Comparison of ENCODE assay signal across 23 mouse cellular contexts in genomic region chr13:23737091-23737490, GRCm38 (mm10). TPM values are rescaled to one million over a fixed set of nuclear protein-coding genes. Genes with fewer than 3 reads are reported as not detected.
A peak's percentile ranks its signal among the peaks of the same experiment; 100 is the strongest.
DNase-seq lines count a peak whose midpoint lies in the region; ATAC-seq and TF ChIP-seq lines count a peak whose summit lies in the region.
"Had no signal": no experiment of that assay in that cellular context is flagged by ENCODE, and none has a peak within 500 bp of the region (broad histone marks: within the 10 kb centered on the region; RNA-seq: fewer than 3 reads in every experiment).

No protein-coding gene starts in this region.

- no peaks in the 10 kb centered on the region for H3K27me3 ChIP-seq in heart, embryonic 10.5 days (ENCODE audit: insufficient read depth, poor library complexity, severe bottlenecking)
- no peaks in the 10 kb centered on the region for H3K27me3 ChIP-seq in heart, embryonic 11.5 days (ENCODE audit: control insufficient read depth, insufficient read depth, low read length)
- H3K27me3 ChIP-seq in midbrain, embryonic 10.5 days (ENCODE audit: low read depth, poor library complexity, severe bottlenecking) = no peaks in the 10 kb centered on the region
- H3K27me3 ChIP-seq in midbrain, embryonic 11.5 days (ENCODE audit: control insufficient read depth, insufficient read depth, low read length) = no peaks in the 10 kb centered on the region
- no peaks in the 10 kb centered on the region for H3K27me3 ChIP-seq in liver, embryonic 14.5 days (ENCODE audit: control insufficient read depth, insufficient read depth, low read length)
- H3K27me3 ChIP-seq: heart, embryonic 12.5 days; hindbrain, embryonic 12.5 days; limb, embryonic 13.5 days; neural tube, embryonic 15.5 days; Patski had no signal

- H3K4me2 ChIP-seq in heart, embryonic 11.5 days = no peak overlapping the region
- no peak overlapping the region for H3K4me2 ChIP-seq in midbrain, embryonic 11.5 days
- no peak overlapping the region for H3K4me2 ChIP-seq in liver, embryonic 14.5 days (ENCODE audit: low read depth)
- H3K4me2 ChIP-seq: heart, embryonic 12.5 days; hindbrain, embryonic 12.5 days; limb, embryonic 13.5 days had no signal

- H3K4me1 ChIP-seq in heart, embryonic 10.5 days = peaks cover 5% of the 10 kb centered on the region; the same call in 1 of the 2 replicates
- peaks cover 4% of the 10 kb centered on the region; the same call in 1 of the 2 replicates for H3K4me1 ChIP-seq in heart, embryonic 11.5 days (ENCODE audit: control insufficient read depth, insufficient read depth, low read length)
- H3K4me1 ChIP-seq in midbrain, embryonic 10.5 days = peaks cover 32% of the 10 kb centered on the region
- H3K4me1 ChIP-seq in midbrain, embryonic 11.5 days (ENCODE audit: control insufficient read depth, insufficient read depth, low read length) = peaks cover 13% of the 10 kb centered on the region
- H3K4me1 ChIP-seq in liver, embryonic 14.5 days (replicated peaks; ENCODE audit: control insufficient read depth in 2 of 2, insufficient read depth in 2 of 2, low read length in 1 of 2) = peaks cover 12 to 14% of the 10 kb centered on the region in 2 experiments

- ATAC-seq in heart, embryonic 11.5 days (replicated peaks; ENCODE audit: insufficient number of reproducible peaks, low FRiP score, low TSS enrichment) = no peak
- ATAC-seq in midbrain, embryonic 11.5 days (ENCODE audit: low FRiP score) = no peak
- ATAC-seq in liver, embryonic 14.5 days (ENCODE audit: insufficient read depth) = no peak
- ATAC-seq: forebrain, embryonic 14.5 days; inflammation-experienced regulatory T-cells, adult 6 months; Patski had no signal

- no peak overlapping the region for H3K4me3 ChIP-seq in heart, embryonic 10.5 days
- no peak overlapping the region for H3K4me3 ChIP-seq in heart, embryonic 11.5 days (ENCODE audit: low read depth, low read length)
- H3K4me3 ChIP-seq in midbrain, embryonic 10.5 days = no peak overlapping the region
- no peak overlapping the region for H3K4me3 ChIP-seq in midbrain, embryonic 11.5 days (ENCODE audit: low read depth, low read length)
- H3K4me3 ChIP-seq in liver, embryonic 14.5 days (ENCODE audit: insufficient read depth in 1 of 2, low read depth in 2 of 2, low read length in 2 of 2) = no peak overlapping the region
- H3K4me3 ChIP-seq: heart, embryonic 12.5 days; hindbrain, embryonic 12.5 days; limb, embryonic 13.5 days; neural tube, embryonic 15.5 days had no signal

- no peak for TF ChIP-seq EP300 in liver, embryonic 14.5 days (IDR thresholded peaks at IDR 0.05; ENCODE audit: low read depth)

- TF ChIP-seq CTCF in liver, embryonic 14.5 days (IDR thresholded peaks at IDR 0.05; ENCODE audit: low read depth) = no peak

- WGBS in heart, embryonic 10.5 days = 86% methylated on average over 5 of the region's 5 CpGs
- WGBS in heart, embryonic 11.5 days (ENCODE audit: insufficient replicate concordance) = 83% methylated on average over 5 of the region's 5 CpGs
- WGBS in midbrain, embryonic 10.5 days = 81% methylated on average over 5 of the region's 5 CpGs
- WGBS in midbrain, embryonic 11.5 days = 66% methylated on average over 5 of the region's 5 CpGs
- 84% methylated on average over 5 of the region's 5 CpGs for WGBS in liver, embryonic 14.5 days (ENCODE audit: insufficient replicate concordance)

- H3K27ac ChIP-seq in heart, embryonic 10.5 days = peak overlapping the region; percentile 93; the same call in 1 of the 2 replicates
- H3K27ac ChIP-seq in heart, embryonic 11.5 days (ENCODE audit: low read depth, low read length) = no peak overlapping the region
- peak overlapping the region; percentile 96; the same call in 1 of the 2 replicates for H3K27ac ChIP-seq in midbrain, embryonic 10.5 days (replicated peaks)
- H3K27ac ChIP-seq in midbrain, embryonic 11.5 days (ENCODE audit: low read depth, low read length) = no peak overlapping the region
- peak overlapping the region; percentile 51 for H3K27ac ChIP-seq in liver, embryonic 14.5 days
- H3K27ac ChIP-seq: neural tube, embryonic 15.5 days had no signal

- DNase-seq in heart, embryonic 10.5 days (ENCODE audit: low spot score) = no peak
- DNase-seq in midbrain, embryonic 10.5 days (ENCODE audit: low spot score) = no peak
- DNase-seq in midbrain, embryonic 11.5 days (ENCODE audit: low spot score, missing footprints) = no peak
- DNase-seq in liver, embryonic 14.5 days (ENCODE audit: low read depth in 3 of 3, low spot score in 3 of 3) = no peak
- no peak for DNase-seq in right cerebral cortex, adult 18-20 months
- no peak for DNase-seq in cerebellum, adult 9-11 months
- DNase-seq: adrenal gland, adult 2 months; cerebellum, adult 11 months; cerebellum, postnatal 36 days; embryo, embryonic 11 days; heart, postnatal 10 days; kidney, adult 18-20 months; right cerebral cortex, postnatal 25 days; thymus, postnatal 14 days had no signal

- H3K9ac ChIP-seq in heart, embryonic 11.5 days (ENCODE audit: low read depth, low read length) = no peak overlapping the region
- H3K9ac ChIP-seq in midbrain, embryonic 11.5 days (ENCODE audit: low read length) = no peak overlapping the region
- no peak overlapping the region for H3K9ac ChIP-seq in liver, embryonic 14.5 days (replicated peaks)
- H3K9ac ChIP-seq: heart, embryonic 12.5 days; hindbrain, embryonic 12.5 days; limb, embryonic 13.5 days; neural tube, embryonic 15.5 days had no signal

- no peaks in the 10 kb centered on the region for H3K36me3 ChIP-seq in heart, embryonic 10.5 days
- no peaks in the 10 kb centered on the region for H3K36me3 ChIP-seq in heart, embryonic 11.5 days (ENCODE audit: control insufficient read depth, insufficient read depth, low read length)
- H3K36me3 ChIP-seq in midbrain, embryonic 10.5 days = no peaks in the 10 kb centered on the region
- H3K36me3 ChIP-seq in midbrain, embryonic 11.5 days (ENCODE audit: control insufficient read depth, insufficient read depth, low read length) = no peaks in the 10 kb centered on the region
- no peaks in the 10 kb centered on the region for H3K36me3 ChIP-seq in liver, embryonic 14.5 days (replicated peaks; ENCODE audit: control insufficient read depth, insufficient read depth, low read depth)
- H3K36me3 ChIP-seq: heart, embryonic 12.5 days; hindbrain, embryonic 12.5 days; limb, embryonic 13.5 days; neural tube, embryonic 15.5 days had no signal

- no peaks in the 10 kb centered on the region for H3K9me3 ChIP-seq in heart, embryonic 10.5 days
- no peaks in the 10 kb centered on the region for H3K9me3 ChIP-seq in heart, embryonic 11.5 days (replicated peaks; ENCODE audit: control insufficient read depth, low read length)
- no peaks in the 10 kb centered on the region for H3K9me3 ChIP-seq in midbrain, embryonic 10.5 days (replicated peaks)
- no peaks in the 10 kb centered on the region for H3K9me3 ChIP-seq in midbrain, embryonic 11.5 days (ENCODE audit: control insufficient read depth, low read length)
- no peaks in the 10 kb centered on the region for H3K9me3 ChIP-seq in liver, embryonic 14.5 days (ENCODE audit: control insufficient read depth, low read length)
- H3K9me3 ChIP-seq: heart, embryonic 12.5 days; hindbrain, embryonic 12.5 days; limb, embryonic 13.5 days; neural tube, embryonic 15.5 days had no signal

RNA-seq across cellular contexts. Expression of gene Hist1h1c, which starts 1.5 kb away (rescaled TPM):
- polyA plus RNA-seq in heart, embryonic 10.5 days (2016; fragmentation: Nextera tagmentation; extraction: Ambion mirVana) = 17.2 TPM in 2 replicates
- 24.6 TPM in 2 replicates for polyA plus RNA-seq in heart, embryonic 11.5 days (2014; fragmentation: Nextera tagmentation; extraction: Ambion mirVana)
- 8.8 and 9.5 TPM in 2 replicates for polyA plus RNA-seq in midbrain, embryonic 10.5 days (2016; fragmentation: Nextera tagmentation; extraction: Ambion mirVana)
- polyA plus RNA-seq in midbrain, embryonic 11.5 days (2014; fragmentation: Nextera tagmentation; extraction: Ambion mirVana) = 13.5 and 14.0 TPM in 2 replicates
- polyA plus RNA-seq in liver, embryonic 14.5 days (2012; rRNA removed) = 37.4 and 46.8 TPM in 2 replicates
- polyA plus RNA-seq in liver, embryonic 14.5 days (2014; fragmentation: Nextera tagmentation; extraction: Ambion mirVana) = 72.5 and 86.6 TPM in 2 replicates

RNA-seq across cellular contexts. Expression of gene Hist1h3c, which starts 8.3 kb away (rescaled TPM):
- polyA plus RNA-seq in heart, embryonic 10.5 days (2016; fragmentation: Nextera tagmentation; extraction: Ambion mirVana) = 4.2 and 4.4 TPM in 2 replicates
- polyA plus RNA-seq in heart, embryonic 11.5 days (2014; fragmentation: Nextera tagmentation; extraction: Ambion mirVana) = 4.1 and 4.5 TPM in 2 replicates
- 7.3 and 9.5 TPM in 2 replicates for polyA plus RNA-seq in midbrain, embryonic 10.5 days (2016; fragmentation: Nextera tagmentation; extraction: Ambion mirVana)
- 8.6 and 9.2 TPM in 2 replicates for polyA plus RNA-seq in midbrain, embryonic 11.5 days (2014; fragmentation: Nextera tagmentation; extraction: Ambion mirVana)
- 48.5 and 88.2 TPM in 2 replicates for polyA plus RNA-seq in liver, embryonic 14.5 days (2012; rRNA removed)
- 3.6 and 5.7 TPM in 2 replicates for polyA plus RNA-seq in liver, embryonic 14.5 days (2014; fragmentation: Nextera tagmentation; extraction: Ambion mirVana)
- polyA plus RNA-seq: macrophage had no signal

RNA-seq across cellular contexts. Expression of gene Hist1h2bb, which starts 9.4 kb away (rescaled TPM):
- 1.4 and 2.9 TPM in 2 replicates for polyA plus RNA-seq in heart, embryonic 10.5 days (2016; fragmentation: Nextera tagmentation; extraction: Ambion mirVana)
- polyA plus RNA-seq in heart, embryonic 11.5 days (2014; fragmentation: Nextera tagmentation; extraction: Ambion mirVana) = 1.2 and 2.7 TPM in 2 replicates
- polyA plus RNA-seq in midbrain, embryonic 10.5 days (2016; fragmentation: Nextera tagmentation; extraction: Ambion mirVana) = 2.3 and 2.4 TPM in 2 replicates
- polyA plus RNA-seq in midbrain, embryonic 11.5 days (2014; fragmentation: Nextera tagmentation; extraction: Ambion mirVana) = 2.1 and 2.4 TPM in 2 replicates
- 20.0 and 34.0 TPM in 2 replicates for polyA plus RNA-seq in liver, embryonic 14.5 days (2012; rRNA removed)
- 2.6 and 3.5 TPM in 2 replicates for polyA plus RNA-seq in liver, embryonic 14.5 days (2014; fragmentation: Nextera tagmentation; extraction: Ambion mirVana)
- polyA plus RNA-seq: macrophage; neural tube, embryonic 15.5 days had no signal

RNA-seq across cellular contexts. Expression of gene Hist1h2ab, which starts 13.8 kb away (rescaled TPM):
- 16.1 and 23.3 TPM in 2 replicates for polyA plus RNA-seq in heart, embryonic 10.5 days (2016; fragmentation: Nextera tagmentation; extraction: Ambion mirVana)
- polyA plus RNA-seq in heart, embryonic 11.5 days (2014; fragmentation: Nextera tagmentation; extraction: Ambion mirVana) = 16.7 and 18.1 TPM in 2 replicates
- polyA plus RNA-seq in midbrain, embryonic 10.5 days (2016; fragmentation: Nextera tagmentation; extraction: Ambion mirVana) = 44.4 and 45.3 TPM in 2 replicates
- polyA plus RNA-seq in midbrain, embryonic 11.5 days (2014; fragmentation: Nextera tagmentation; extraction: Ambion mirVana) = 42.8 and 57.5 TPM in 2 replicates
- polyA plus RNA-seq in liver, embryonic 14.5 days (2012; rRNA removed) = 45.2 and 45.3 TPM in 2 replicates
- polyA plus RNA-seq in liver, embryonic 14.5 days (2014; fragmentation: Nextera tagmentation; extraction: Ambion mirVana) = 70.4 and 74.8 TPM in 2 replicates
- polyA plus RNA-seq: macrophage had no signal

RNA-seq across cellular contexts. Expression of gene Hist1h3b, which starts 15.0 kb away (rescaled TPM):
- 2.6 and 3.2 TPM in 2 replicates for polyA plus RNA-seq in heart, embryonic 10.5 days (2016; fragmentation: Nextera tagmentation; extraction: Ambion mirVana)
- polyA plus RNA-seq in heart, embryonic 11.5 days (2014; fragmentation: Nextera tagmentation; extraction: Ambion mirVana) = 2.7 and 3.7 TPM in 2 replicates
- polyA plus RNA-seq in midbrain, embryonic 10.5 days (2016; fragmentation: Nextera tagmentation; extraction: Ambion mirVana) = 8.1 and 11.3 TPM in 2 replicates
- 7.5 and 13.2 TPM in 2 replicates for polyA plus RNA-seq in midbrain, embryonic 11.5 days (2014; fragmentation: Nextera tagmentation; extraction: Ambion mirVana)
- polyA plus RNA-seq in liver, embryonic 14.5 days (2012; rRNA removed) = 40.0 and 45.7 TPM in 2 replicates
- 8.9 and 11.4 TPM in 2 replicates for polyA plus RNA-seq in liver, embryonic 14.5 days (2014; fragmentation: Nextera tagmentation; extraction: Ambion mirVana)
- polyA plus RNA-seq: macrophage had no signal

Comparison
In these comparisons a context has a peak if more than half of its experiments do, and no peak if none do; other contexts are left out.
1. H3K27ac ChIP-seq: peak in heart, embryonic 10.5 days (single experiment), midbrain, embryonic 10.5 days (single experiment) and liver, embryonic 14.5 days (single experiment); none in heart, embryonic 11.5 days (single experiment) and midbrain, embryonic 11.5 days (single experiment).